Mouse (Mus musculus) stomach, postnatal 0 days (tissue): Measurements from ENCODE around the gene Mvd.

Experiments used
- CTCF ChIP-seq: IDR thresholded peaks from 2 replicates; pipeline ENCODE4 v1.5.1; 2016; ENCODE audit warnings: antibody characterized with exemption, low read depth, mild to moderate bottlenecking, moderate library complexity
- EP300 ChIP-seq: optimal IDR thresholded peaks from 2 replicates; pipeline ENCODE3; 2016; ENCODE audit warnings: antibody characterized with exemption

DNA sequence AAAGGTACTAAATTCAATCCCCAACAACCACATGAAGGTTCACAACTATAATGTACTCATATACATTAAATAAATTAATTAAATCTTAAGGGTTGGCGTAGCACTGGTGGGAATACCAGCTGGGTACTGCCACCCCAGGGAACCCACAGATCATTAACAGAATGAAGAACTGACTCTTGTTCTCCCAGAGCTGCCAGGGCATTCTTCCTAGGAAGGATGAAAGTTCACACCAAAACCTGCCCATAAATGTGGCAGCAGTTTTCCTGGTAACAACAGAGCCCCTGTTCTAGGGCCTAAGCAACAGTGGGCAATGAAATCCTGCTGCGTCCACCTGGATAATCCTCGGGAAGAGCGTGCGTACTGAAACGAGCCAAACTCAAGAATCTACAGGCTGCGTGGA, 866 bp downstream of the Mvd start:
- no peak for TF ChIP-seq CTCF
- no peak for TF ChIP-seq EP300
